Mouse (Mus musculus): ENCODE data around the gene 6030452D12Rik.

- TF ChIP-seq CTCF (IDR thresholded peaks at IDR 0.05; ENCODE audit: control insufficient read depth, insufficient read depth, insufficient read length) (peak; percentile 10), MYOG (IDR thresholded peaks at IDR 0.05; ENCODE audit: control insufficient read depth, extremely low read depth, insufficient read length) (no peak)
Measured at GRCm38 (mm10) chr8:106530566-106530965, 30.2 kb downstream of the 6030452D12Rik start.

Data from C2C12 (cell line).